Comparison of ENCODE assay signal across 16 mouse cellular contexts in genomic region chr12:87002815-87003214, GRCm38 (mm10). TPM values are rescaled to one million over a fixed set of nuclear protein-coding genes. Genes with fewer than 3 reads are reported as not detected.
"Had no signal": no experiment of that assay in that cellular context is flagged by ENCODE, and none has a peak within 500 bp of the region (broad histone marks: within the 10 kb centered on the region; RNA-seq: fewer than 3 reads in every experiment).

No protein-coding gene starts in this region.

- DNase-seq: gastrocnemius, postnatal 25 days; heart, postnatal 10 days; heart, postnatal 4 days; kidney, adult 18-20 months; kidney, adult 8-10 months; kidney, postnatal 10 days; kidney, postnatal 25 days; kidney, postnatal 4 days; liver; liver, embryonic 13.5 days had no signal

RNA-seq across cellular contexts. Expression of gene Zdhhc22, which starts 12.6 kb away (rescaled TPM):
- total RNA-seq: gastrocnemius, adult 18-20 months; gastrocnemius, adult 8-10 months; gastrocnemius, postnatal 25 days; gastrocnemius, postnatal 4 days; granulocyte monocyte progenitor cell, adult 5-6 weeks; heart, adult 8-10 months; heart, postnatal 10 days; heart, postnatal 25 days; heart, postnatal 4 days had no signal

RNA-seq across cellular contexts. Expression of gene Tmem63c, which starts 18.3 kb away (rescaled TPM):
- total RNA-seq: gastrocnemius, adult 18-20 months; gastrocnemius, postnatal 25 days; granulocyte monocyte progenitor cell, adult 5-6 weeks had no signal
